In the genomic region with DNA sequence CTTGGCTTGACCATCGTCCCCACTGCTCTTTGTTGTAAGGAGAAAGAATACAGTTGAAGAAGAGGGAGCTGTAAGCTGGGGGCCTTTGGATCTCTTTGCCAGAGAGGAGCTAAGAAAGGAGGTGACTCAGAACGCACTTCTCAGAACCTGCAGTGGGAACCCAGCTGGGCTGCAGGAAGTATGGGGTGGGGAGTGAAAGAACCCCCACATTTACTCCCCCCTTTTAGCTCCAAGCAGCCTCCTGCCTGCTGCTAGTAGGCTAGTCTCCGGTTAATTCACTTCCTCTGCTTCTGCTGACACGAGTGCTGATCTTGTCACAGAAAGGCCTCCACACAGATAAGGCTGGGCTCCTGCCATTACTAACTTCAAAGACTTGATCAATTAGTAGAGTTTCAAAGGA, we compare ENCODE assay signal across 8 mouse cellular contexts. TPM values are rescaled to one million over a fixed set of nuclear protein-coding genes. Genes with fewer than 3 reads are reported as not detected.
DNase-seq lines count a peak whose midpoint lies in the region; ATAC-seq and TF ChIP-seq lines count a peak whose summit lies in the region.

No protein-coding gene starts in this region.

- TF ChIP-seq CTCF in kidney, postnatal 0 days (IDR thresholded peaks at IDR 0.05; ENCODE audit: low read depth) = no peak
- no peak for TF ChIP-seq CTCF in MEL (IDR thresholded peaks at IDR 0.05 in 2 of 3, conservative IDR thresholded peaks at IDR 0.05 in 1 of 3; ENCODE audit: control insufficient read depth in 1 of 3, insufficient read depth in 1 of 3, low read depth in 2 of 3, low read length in 3 of 3, poor library complexity in 1 of 3, severe bottlenecking in 1 of 3)

- H3K9me3 ChIP-seq in kidney, postnatal 0 days (replicated peaks; ENCODE audit: low read length) = no peaks in the 10 kb centered on the region
- H3K9me3 ChIP-seq in MEL (replicated peaks; ENCODE audit: insufficient read depth, low read length) = no peaks in the 10 kb centered on the region
- no peaks in the 10 kb centered on the region for H3K9me3 ChIP-seq in heart, embryonic 14.5 days (ENCODE audit: control insufficient read depth, low read length)
- no peaks in the 10 kb centered on the region for H3K9me3 ChIP-seq in midbrain, embryonic 14.5 days (ENCODE audit: control insufficient read depth, low read length)
- H3K9me3 ChIP-seq in liver, embryonic 11.5 days (ENCODE audit: control insufficient read depth, low read length) = no peaks in the 10 kb centered on the region

- no peak for DNase-seq in kidney, postnatal 0 days (ENCODE audit: low spot score)
- no peak for DNase-seq in kidney, postnatal 14 days
- peak; percentile 63 for DNase-seq in MEL (ENCODE audit: low read depth, low spot score)
- no peak for DNase-seq in midbrain, embryonic 14.5 days
- DNase-seq in liver, embryonic 11.5 days (ENCODE audit: low spot score) = no peak
- DNase-seq in urinary bladder, postnatal 36 days (ENCODE audit: low spot score in 2 of 2) = no peak
- DNase-seq in cerebellum, adult 11-12 months = no peak

- TF ChIP-seq EP300 in MEL (IDR thresholded peaks at IDR 0.05; ENCODE audit: low read depth in 1 of 2, low read length in 2 of 2) = peak; percentile 27 to 32; a peak in 3 of 4 replicates

- WGBS in kidney, postnatal 0 days = 23% methylated on average over 4 of the region's 4 CpGs
- 7% methylated on average over 4 of the region's 4 CpGs for WGBS in heart, embryonic 14.5 days
- WGBS in midbrain, embryonic 14.5 days = 21% methylated on average over 4 of the region's 4 CpGs
- WGBS in liver, embryonic 11.5 days = 6% methylated on average over 4 of the region's 4 CpGs

- no peak for TF ChIP-seq POLR2A in MEL (IDR thresholded peaks at IDR 0.05; ENCODE audit: control insufficient read depth in 1 of 2, insufficient read depth in 1 of 2, low read depth in 1 of 2, low read length in 2 of 2, poor library complexity in 1 of 2)

- no peak overlapping the region for H3K4me3 ChIP-seq in kidney, postnatal 0 days (replicated peaks; ENCODE audit: low read depth, low read length)
- H3K4me3 ChIP-seq in MEL (ENCODE audit: control insufficient read depth in 1 of 2, insufficient read depth in 1 of 2, low read depth in 2 of 2, low read length in 2 of 2) = peak overlapping the region; percentile 41 to 59
- H3K4me3 ChIP-seq in heart, embryonic 14.5 days (ENCODE audit: control insufficient read depth in 1 of 2, insufficient read depth in 1 of 2, low read depth in 1 of 2, low read length in 2 of 2) = no peak overlapping the region
- H3K4me3 ChIP-seq in midbrain, embryonic 14.5 days (replicated peaks; ENCODE audit: low read depth, low read length) = no peak overlapping the region
- H3K4me3 ChIP-seq in liver, embryonic 11.5 days (ENCODE audit: low read depth, low read length) = no peak overlapping the region

- peaks cover 41% of the 10 kb centered on the region for H3K4me1 ChIP-seq in kidney, postnatal 0 days (replicated peaks; ENCODE audit: insufficient read depth, low read length)
- peaks cover 18 to 51% of the 10 kb centered on the region in 2 experiments for H3K4me1 ChIP-seq in MEL (ENCODE audit: control insufficient read depth in 1 of 2, insufficient read depth in 2 of 2, low read length in 2 of 2)
- peaks cover 39 to 62% of the 10 kb centered on the region in 2 experiments for H3K4me1 ChIP-seq in heart, embryonic 14.5 days (ENCODE audit: control insufficient read depth in 2 of 2, insufficient read depth in 2 of 2, low read length in 2 of 2)
- H3K4me1 ChIP-seq in midbrain, embryonic 14.5 days (ENCODE audit: control insufficient read depth, insufficient read depth, low read length) = peaks cover 46% of the 10 kb centered on the region
- H3K4me1 ChIP-seq in liver, embryonic 11.5 days (replicated peaks; ENCODE audit: control insufficient read depth, insufficient read depth, low read length) = peaks cover 57% of the 10 kb centered on the region

- peak overlapping the region; percentile 32; the same call in 1 of the 2 replicates for H3K27ac ChIP-seq in kidney, postnatal 0 days
- peak overlapping the region; percentile 65 for H3K27ac ChIP-seq in MEL (ENCODE audit: control insufficient read depth, low read depth, low read length)
- H3K27ac ChIP-seq in heart, embryonic 14.5 days (replicated peaks in 1 of 2; ENCODE audit: control insufficient read depth in 1 of 2, insufficient read depth in 1 of 2, low read depth in 2 of 2, low read length in 2 of 2) = peak overlapping the region; percentile 0 to 12; a peak in 1 of 4 replicates
- peak overlapping the region; percentile 60 for H3K27ac ChIP-seq in midbrain, embryonic 14.5 days (replicated peaks; ENCODE audit: low read depth, low read length)
- H3K27ac ChIP-seq in liver, embryonic 11.5 days (ENCODE audit: low read depth, low read length) = no peak overlapping the region

- H3K36me3 ChIP-seq in kidney, postnatal 0 days (ENCODE audit: insufficient read depth, low read length) = no peaks in the 10 kb centered on the region
- peaks cover 0 to 28% of the 10 kb centered on the region in 2 experiments; a peak in 2 of 4 replicates for H3K36me3 ChIP-seq in MEL (ENCODE audit: control insufficient read depth in 1 of 2, insufficient read depth in 2 of 2, low read length in 2 of 2)
- no peaks in the 10 kb centered on the region for H3K36me3 ChIP-seq in heart, embryonic 14.5 days (ENCODE audit: control insufficient read depth, insufficient read depth, low read length)
- H3K36me3 ChIP-seq in midbrain, embryonic 14.5 days (ENCODE audit: control insufficient read depth, insufficient read depth, low read length) = no peaks in the 10 kb centered on the region
- H3K36me3 ChIP-seq in liver, embryonic 11.5 days (ENCODE audit: control insufficient read depth, insufficient read depth, low read length) = no peaks in the 10 kb centered on the region

- H3K9ac ChIP-seq in kidney, postnatal 0 days (ENCODE audit: low read depth, low read length) = no peak overlapping the region
- H3K9ac ChIP-seq in MEL (ENCODE audit: control insufficient read depth, low read depth, low read length, poor library complexity, severe bottlenecking) = peak overlapping the region; percentile 61
- no peak overlapping the region for H3K9ac ChIP-seq in heart, embryonic 14.5 days (ENCODE audit: low read length)
- H3K9ac ChIP-seq in midbrain, embryonic 14.5 days (replicated peaks; ENCODE audit: low read length) = no peak overlapping the region
- no peak overlapping the region for H3K9ac ChIP-seq in liver, embryonic 11.5 days (ENCODE audit: low read depth, low read length)

- no peak for TF ChIP-seq RAD21 in MEL (IDR thresholded peaks at IDR 0.05; ENCODE audit: low read depth, low read length)

- no peaks in the 10 kb centered on the region for H3K27me3 ChIP-seq in kidney, postnatal 0 days (ENCODE audit: insufficient read depth, low read length)
- no peaks in the 10 kb centered on the region for H3K27me3 ChIP-seq in MEL (ENCODE audit: control insufficient read depth in 1 of 2, insufficient read depth in 2 of 2, low read length in 2 of 2)
- H3K27me3 ChIP-seq in heart, embryonic 14.5 days (ENCODE audit: control insufficient read depth, insufficient read depth, low read length) = no peaks in the 10 kb centered on the region
- H3K27me3 ChIP-seq in midbrain, embryonic 14.5 days (ENCODE audit: control insufficient read depth, insufficient read depth, low read length) = no peaks in the 10 kb centered on the region
- 0 out of 2 replicates have a peak, but pooled peaks cover 4% of the 10 kb centered on the region for H3K27me3 ChIP-seq in liver, embryonic 11.5 days (replicated peaks; ENCODE audit: control insufficient read depth, insufficient read depth, low read length)

- no peak for ATAC-seq in kidney, postnatal 0 days (replicated peaks; ENCODE audit: low FRiP score, low read depth)
- no peak for ATAC-seq in heart, embryonic 14.5 days (ENCODE audit: insufficient number of reproducible peaks, insufficient read depth, low FRiP score, low read depth)
- no peak for ATAC-seq in midbrain, embryonic 14.5 days (ENCODE audit: low FRiP score, low TSS enrichment)
- no peak for ATAC-seq in liver, embryonic 11.5 days (replicated peaks; ENCODE audit: low FRiP score)

- H3K4me2 ChIP-seq in kidney, postnatal 0 days (ENCODE audit: low read length) = no peak overlapping the region
- no peak overlapping the region for H3K4me2 ChIP-seq in heart, embryonic 14.5 days (ENCODE audit: low read length)
- H3K4me2 ChIP-seq in midbrain, embryonic 14.5 days (ENCODE audit: low read length) = no peak overlapping the region
- H3K4me2 ChIP-seq in liver, embryonic 11.5 days = no peak overlapping the region

- no peaks in the 10 kb centered on the region; the same call in 1 of the 2 replicates for H3K79me2 ChIP-seq in MEL (ENCODE audit: control insufficient read depth, insufficient read depth, low read length, poor library complexity)

TF ChIP-seq in MEL, 35 proteins besides CTCF, POLR2A, EP300 and RAD21 (continues in another document):
- TF ChIP-seq ZNF384 (IDR thresholded peaks at IDR 0.05; ENCODE audit: low read depth, low read length) (no peak), NELFE (IDR thresholded peaks at IDR 0.05; ENCODE audit: low read depth, low read length) (no peak), TBP (IDR thresholded peaks at IDR 0.05; ENCODE audit: low read depth, low read length) (0 out of 2 replicates have a peak, but pooled peaks have one; percentile 24), MAZ (IDR thresholded peaks at IDR 0.05; ENCODE audit: low read depth, low read length) (peak; percentile 21; the same call in 1 of the 2 replicates), GATA1 (IDR thresholded peaks at IDR 0.05; ENCODE audit: low read depth, low read length) (peak; percentile 61), ELF1 (IDR thresholded peaks at IDR 0.05; ENCODE audit: low read depth, low read length) (no peak), POLR2AphosphoS5 (IDR thresholded peaks at IDR 0.05; ENCODE audit: borderline replicate concordance, low read depth, low read length) (no peak)

RNA-seq across cellular contexts. Expression of gene Ier5, which starts 12.5 kb away (rescaled TPM):
- polyA plus RNA-seq in kidney, postnatal 0 days (2015; fragmentation: Nextera tagmentation; extraction: Ambion mirVana) = 8.0 and 11.4 TPM in 2 replicates
- 7.2 and 7.5 TPM in 2 replicates for total RNA-seq in MEL (2012; rRNA removed)
- polyA plus RNA-seq in MEL (2012; ENCODE audit: insufficient read depth in 1 of 2, insufficient read length in 2 of 2, low read depth in 1 of 2, low replicate concordance in 2 of 2, missing spikeins in 1 of 2) = 1 to 10 TPM in 1 of 2 experiments, not detected in 1; 7.4 TPM
- polyA plus RNA-seq in heart, embryonic 14.5 days (2014; fragmentation: Nextera tagmentation; extraction: Ambion mirVana) = 8.3 and 10.4 TPM in 2 replicates
- polyA plus RNA-seq in midbrain, embryonic 14.5 days (2014; fragmentation: Nextera tagmentation; extraction: Ambion mirVana) = 13.4 TPM in 2 replicates
- polyA plus RNA-seq in liver, embryonic 11.5 days (2014; fragmentation: Nextera tagmentation; extraction: Ambion mirVana) = 6.7 and 7.3 TPM in 2 replicates

RNA-seq across cellular contexts. Expression of gene Mr1, which starts 59.7 kb away (rescaled TPM):
- polyA plus RNA-seq in kidney, postnatal 0 days (2015; fragmentation: Nextera tagmentation; extraction: Ambion mirVana) = 7.4 and 7.9 TPM in 2 replicates
- total RNA-seq in MEL (2012; rRNA removed) = 1.8 and 2.0 TPM in 2 replicates
- 1 to 10 TPM in 1 of 2 experiments, not detected in 1; 3.9 TPM for polyA plus RNA-seq in MEL (2012; ENCODE audit: insufficient read depth in 1 of 2, insufficient read length in 2 of 2, low read depth in 1 of 2, low replicate concordance in 2 of 2, missing spikeins in 1 of 2)
- polyA plus RNA-seq in heart, embryonic 14.5 days (2014; fragmentation: Nextera tagmentation; extraction: Ambion mirVana) = 7.7 and 8.6 TPM in 2 replicates
- polyA plus RNA-seq in midbrain, embryonic 14.5 days (2014; fragmentation: Nextera tagmentation; extraction: Ambion mirVana) = 0.47 and 1.1 TPM in 2 replicates
- polyA plus RNA-seq in liver, embryonic 11.5 days (2014; fragmentation: Nextera tagmentation; extraction: Ambion mirVana) = 0.81 and 1.2 TPM in 2 replicates

Comparison
In these comparisons a context has a peak if more than half of its experiments do, and no peak if none do; other contexts are left out.
1. H3K4me3 ChIP-seq: peak in MEL (2 of 2); none in kidney, postnatal 0 days (single experiment), heart, embryonic 14.5 days (0 of 2), midbrain, embryonic 14.5 days (single experiment) and liver, embryonic 11.5 days (single experiment).